Mouse (Mus musculus): ENCODE measurements at regions not wholly inside any gene's neighbourhood (a gene's known extent, or its start where the extent isn't known, plus 50 kb on each side); places are given as distances from the start of the nearest gene placed in this dataset.

DNA sequence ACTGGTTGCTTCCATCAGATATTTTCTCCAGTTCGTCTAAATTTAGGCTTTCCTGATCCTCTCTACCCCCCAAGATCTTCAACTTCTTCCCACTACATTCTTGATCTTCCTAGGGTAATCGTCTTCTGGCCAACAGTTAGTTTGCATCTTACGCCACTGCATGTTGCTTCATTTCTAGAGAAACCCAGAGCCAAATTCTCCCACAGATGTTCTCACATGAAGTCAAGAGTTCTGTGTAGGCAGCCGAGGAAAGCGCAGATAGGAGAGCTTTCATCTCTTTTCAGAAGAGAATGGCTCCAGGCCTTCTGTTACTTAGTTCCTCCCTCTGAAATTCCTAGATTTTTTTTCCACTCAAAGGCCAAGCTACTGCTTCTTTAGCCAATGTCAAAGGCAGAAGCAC is 179.9 kb downstream of the Fgf10 start:
- intact Hi-C loops (cut with DNase I) = no loop called here

DNA sequence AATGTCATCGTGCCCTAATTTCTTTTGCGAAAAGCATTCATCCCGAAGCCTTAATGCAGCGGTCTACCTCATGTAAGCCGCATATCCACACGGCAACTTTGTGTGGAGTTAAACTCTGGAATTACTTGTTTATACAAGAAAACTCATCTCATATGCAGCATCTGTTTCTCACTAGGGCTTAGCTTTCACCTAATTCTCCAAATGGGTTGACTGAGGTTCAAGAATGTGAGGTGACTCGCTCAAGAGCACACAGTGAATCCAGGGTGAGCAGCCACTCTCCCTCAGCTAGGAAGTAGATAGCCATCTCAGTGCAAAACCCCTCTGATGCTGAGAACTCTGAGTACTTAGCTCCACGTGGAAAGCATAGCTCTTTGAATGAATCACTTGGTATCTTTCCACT is 181.1 kb downstream of the Fgf10 start:
- intact Hi-C loops (cut with DNase I) = no loop called here
- DNase-seq = no peak

More for the DNA sequence above, 179.9 kb downstream of the Fgf10 start:
- no peak for DNase-seq

DNA sequence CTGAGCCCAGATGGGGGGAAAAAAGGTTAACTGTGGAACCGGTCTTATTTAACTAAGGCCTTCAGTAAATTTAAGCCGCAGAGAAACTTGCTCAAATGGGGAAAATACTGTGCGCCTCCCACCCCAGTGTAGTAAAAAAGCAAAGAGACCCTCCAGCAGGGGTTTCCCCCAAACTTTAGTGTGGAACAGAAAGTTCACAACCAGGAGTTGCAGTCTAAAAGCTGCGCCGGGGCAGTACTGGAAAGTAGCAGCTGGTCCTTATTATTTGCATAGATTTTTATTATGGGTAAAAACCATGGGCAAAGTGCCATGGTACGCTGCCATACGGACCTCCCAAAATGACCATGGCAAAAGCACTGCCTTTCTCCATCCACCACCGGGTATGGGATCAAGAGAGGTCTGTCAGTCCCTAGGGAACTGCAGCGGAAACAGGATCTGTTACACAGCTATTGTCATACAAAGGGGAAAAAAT is 216.8 kb downstream of the Fgf10 start:
- DNase-seq = peak; percentile 17
- intact Hi-C loops (cut with DNase I) = no loop called here

DNA sequence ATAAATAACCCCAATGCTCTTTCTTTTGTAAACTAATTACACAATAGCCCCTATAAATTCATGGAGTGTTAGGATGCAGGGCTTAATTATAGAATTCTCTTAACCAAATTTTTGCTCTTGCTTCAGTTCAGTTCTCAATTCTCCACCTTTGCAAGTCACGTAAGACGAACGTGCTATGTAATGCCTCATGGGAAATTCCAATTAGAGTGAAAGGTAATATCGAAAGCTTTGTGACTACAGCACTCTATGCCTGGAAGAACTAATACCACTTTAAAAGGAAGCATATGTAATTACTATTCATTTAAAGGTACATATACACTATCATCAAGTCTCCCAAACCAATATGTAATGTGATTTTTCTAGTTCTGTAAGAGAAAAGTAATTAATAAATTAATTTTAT is 225.5 kb downstream of the Fgf10 start:
- intact Hi-C loops (cut with DNase I) = no loop called here
- no peak for DNase-seq

- no peak for DNase-seq
- intact Hi-C loops (cut with DNase I) = no loop called here
Measured at GRCm38 (mm10) chr13:118901950-118902349, 232.4 kb downstream of the Fgf10 start.

DNA sequence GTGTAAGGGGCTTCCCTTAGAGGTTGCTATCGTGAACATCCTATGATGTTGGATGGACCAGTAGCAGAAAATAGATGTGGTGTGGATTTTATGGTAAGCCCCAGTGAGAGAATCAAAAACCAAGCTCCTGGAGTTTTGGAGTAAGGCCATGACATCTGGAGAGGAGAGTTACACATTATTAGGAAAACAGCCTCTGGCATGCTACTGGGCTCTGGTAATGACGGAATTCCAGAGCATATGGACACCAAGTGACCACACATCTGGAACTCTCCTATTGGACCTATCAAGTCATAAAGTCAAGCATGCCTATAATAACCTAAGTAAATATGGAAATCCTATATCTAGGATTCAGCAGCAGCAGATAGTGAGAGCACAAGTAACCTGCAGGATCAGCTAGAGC is 240.8 kb downstream of the Fgf10 start:
- DNase-seq = no peak
- intact Hi-C loops (cut with DNase I) = no loop called here

GRCm38 (mm10) chr13:118940786-118941185 is 271.2 kb downstream of the Fgf10 start:
- DNase-seq = no peak
- intact Hi-C loops (cut with DNase I) = no loop called here

DNA sequence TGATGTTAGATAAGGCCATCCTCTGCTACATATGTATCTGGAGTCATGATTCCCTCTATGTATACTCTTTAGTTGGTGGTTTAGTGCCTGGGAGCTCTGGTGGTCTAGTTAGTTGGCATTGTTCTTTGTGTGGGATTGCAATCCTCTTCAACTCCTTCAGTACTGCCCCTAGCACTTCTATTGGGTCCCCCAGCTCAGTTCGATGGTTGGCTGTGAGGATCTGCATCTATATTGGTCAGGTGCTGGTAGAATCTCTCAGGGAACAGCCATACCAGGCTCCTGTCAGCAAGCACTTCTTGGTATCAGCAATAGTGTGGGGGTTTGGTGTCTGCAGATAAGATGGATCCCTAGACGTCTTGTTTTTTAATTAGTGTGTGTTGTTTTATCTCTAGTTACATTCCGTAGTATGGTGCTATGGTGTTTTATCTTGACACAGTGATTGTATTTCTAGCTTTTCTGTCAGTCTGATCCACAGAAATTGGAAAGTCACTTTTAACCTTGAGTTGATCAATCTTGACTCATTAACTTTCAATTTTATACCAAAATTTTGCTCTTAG is 296.6 kb downstream of the Fgf10 start:
- intact Hi-C loops (cut with DNase I) = no loop called here
- DNase-seq = no peak

DNA sequence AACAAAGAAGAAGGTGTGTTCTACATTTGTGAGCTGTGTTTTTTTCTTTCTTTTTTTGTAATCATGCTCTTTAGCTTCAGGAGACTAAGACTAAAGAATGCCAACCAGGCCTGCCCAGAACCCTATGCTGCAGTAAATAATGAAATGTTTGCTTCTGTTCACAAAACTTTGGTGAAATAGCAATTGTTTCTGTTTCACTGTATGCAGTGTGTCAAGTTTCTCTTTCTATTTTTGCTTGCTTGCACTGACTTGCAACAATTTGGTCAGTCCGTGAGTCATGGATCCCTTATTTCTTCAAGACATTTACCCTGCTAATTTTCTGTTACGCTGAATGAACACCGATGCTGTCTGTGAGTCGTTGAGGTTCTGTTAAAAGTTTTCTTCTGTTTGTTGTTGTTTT is 298.1 kb downstream of the Fgf10 start:
- intact Hi-C loops (cut with DNase I) = no loop called here
- DNase-seq = no peak

DNA sequence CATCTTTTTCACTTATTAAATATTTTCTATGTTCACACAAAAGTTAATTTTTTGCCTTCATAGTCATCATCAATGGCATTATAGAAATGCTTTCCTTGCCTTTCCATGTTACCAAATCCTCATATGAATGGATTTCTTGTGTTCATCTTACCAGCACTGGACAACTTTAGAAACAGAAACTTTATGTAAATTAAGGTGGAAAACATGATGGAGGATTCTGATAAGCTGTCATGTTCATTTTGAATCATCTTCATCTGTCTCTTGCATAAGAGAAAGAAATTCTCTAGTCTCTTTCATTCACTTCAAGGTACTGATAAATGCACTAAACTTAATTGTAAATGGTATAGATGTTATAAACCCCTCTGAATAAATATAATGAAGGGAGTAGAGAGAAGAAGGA is 305.4 kb downstream of the Fgf10 start:
- intact Hi-C loops (cut with DNase I) = no loop called here
- DNase-seq = no peak

- intact Hi-C loops (cut with DNase I) = no loop called here
- DNase-seq = no peak
Measured at GRCm38 (mm10) chr13:118975519-118975918, 305.9 kb downstream of the Fgf10 start.

GRCm38 (mm10) chr13:118979505-118979904 is 309.9 kb downstream of the Fgf10 start:
- intact Hi-C loops (cut with DNase I) = no loop called here
- DNase-seq = no peak

GRCm38 (mm10) chr13:118981196-118981810 is 311.7 kb downstream of the Fgf10 start:
- no peak for DNase-seq
- intact Hi-C loops (cut with DNase I) = no loop called here

DNA sequence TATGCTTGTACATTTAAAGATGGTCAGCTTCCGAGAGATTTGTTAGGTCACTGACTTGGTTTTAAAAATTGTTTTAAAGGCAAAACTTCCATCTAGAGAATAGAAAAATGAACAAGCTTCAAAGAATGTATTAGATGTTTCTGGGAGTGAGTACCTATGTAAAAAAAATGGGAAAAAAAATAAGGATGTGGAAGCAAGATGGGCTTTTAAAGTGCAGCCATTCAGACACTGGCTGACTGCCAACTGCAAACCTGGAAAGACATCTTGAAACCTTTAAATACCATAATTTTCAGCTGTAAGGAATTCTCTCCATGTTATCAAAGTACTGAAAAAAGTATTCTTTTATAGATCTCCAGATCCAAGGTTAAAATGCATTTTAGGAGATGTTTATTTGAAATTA is 315.7 kb downstream of the Fgf10 start:
- intact Hi-C loops (cut with DNase I) = no loop called here
- no peak for DNase-seq

DNA sequence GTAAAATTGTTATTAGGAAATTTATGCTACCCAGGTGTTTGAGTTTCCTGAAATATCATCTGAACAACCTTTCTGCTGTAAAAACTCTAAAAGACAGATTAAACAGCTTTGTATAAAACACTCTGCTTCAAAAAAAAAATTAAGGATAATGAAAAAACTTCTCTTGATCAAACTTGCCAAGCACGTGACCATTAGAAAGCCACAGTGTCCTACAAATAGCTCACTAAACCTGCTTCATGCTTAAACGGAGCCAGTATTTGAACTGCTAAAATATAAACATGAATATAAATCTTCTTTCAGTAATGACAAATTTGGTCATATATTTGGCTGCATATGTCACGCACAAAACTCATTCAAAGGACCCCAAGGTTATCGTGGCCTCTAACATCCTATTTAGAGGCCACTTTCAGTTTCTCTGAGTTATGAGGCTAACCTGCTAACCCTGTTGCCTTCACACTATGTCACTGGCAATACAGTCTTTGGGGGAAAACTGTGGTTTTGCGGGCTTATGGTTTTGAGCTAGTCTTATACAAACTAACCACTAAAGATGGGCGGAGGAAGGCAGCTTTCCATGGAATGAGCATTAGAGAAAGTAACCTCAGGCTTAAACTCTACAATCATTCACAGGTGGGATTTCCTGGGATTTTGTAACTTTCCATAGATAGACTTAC is 355.8 kb downstream of the Fgf10 start:
- DNase-seq = no peak

DNA sequence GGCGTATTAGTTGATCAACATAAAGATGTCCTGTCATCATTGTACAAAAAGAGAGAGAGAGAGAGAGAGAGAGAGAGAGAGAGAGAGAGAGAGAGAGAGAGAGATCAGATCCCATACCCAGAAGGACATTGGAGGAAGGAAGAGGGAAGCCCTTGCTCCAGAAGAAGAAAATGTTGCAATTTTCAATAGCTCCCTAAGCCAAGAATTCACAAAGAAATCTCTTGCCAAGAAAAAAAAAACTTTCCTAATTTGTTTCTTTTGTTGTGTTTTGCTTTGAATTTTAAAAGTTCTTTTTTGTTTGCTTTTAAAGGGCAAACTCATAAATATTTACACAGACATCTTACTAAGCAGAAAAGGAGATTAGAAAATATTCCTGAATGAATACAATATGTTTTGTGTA is 370.0 kb downstream of the Fgf10 start:
- intact Hi-C loops (cut with DNase I) = no loop called here
- DNase-seq = no peak

More for the DNA sequence above, 355.8 kb downstream of the Fgf10 start:
- intact Hi-C loops (cut with DNase I) = no loop called here

- intact Hi-C loops (cut with DNase I) = no loop called here
Measured at GRCm38 (mm10) chr13:119045112-119045511, 375.5 kb downstream of the Fgf10 start.

GRCm38 (mm10) chr13:119068745-119069580 is 359.4 kb upstream of the Paip1 start:
- no peak for DNase-seq
- intact Hi-C loops (cut with DNase I) = no loop called here

More at GRCm38 (mm10) chr13:119045112-119045511, 375.5 kb downstream of the Fgf10 start:
- no peak for DNase-seq

DNA sequence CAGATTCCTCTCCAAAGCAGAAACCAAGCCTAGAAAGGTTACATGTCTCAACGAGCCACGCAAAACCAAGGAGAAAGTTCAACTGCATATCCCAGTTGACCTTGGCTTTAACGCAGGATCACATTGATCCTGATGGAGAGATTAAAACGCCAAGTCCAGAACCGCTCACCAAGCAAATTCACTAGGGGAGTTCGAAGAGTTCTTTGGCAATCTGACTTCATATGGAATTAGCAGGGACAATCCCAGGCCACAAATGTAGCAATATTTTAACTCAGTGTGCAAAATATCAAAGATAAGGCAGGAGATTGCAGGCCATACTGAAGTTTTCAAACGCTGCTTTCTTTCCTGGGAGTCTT is 358.8 kb upstream of the Paip1 start:
- no peak for DNase-seq
- intact Hi-C loops (cut with DNase I) = no loop called here

- intact Hi-C loops (cut with DNase I) = no loop called here
- no peak for DNase-seq
Measured at GRCm38 (mm10) chr13:119079243-119079642, 349.2 kb upstream of the Paip1 start.

DNA sequence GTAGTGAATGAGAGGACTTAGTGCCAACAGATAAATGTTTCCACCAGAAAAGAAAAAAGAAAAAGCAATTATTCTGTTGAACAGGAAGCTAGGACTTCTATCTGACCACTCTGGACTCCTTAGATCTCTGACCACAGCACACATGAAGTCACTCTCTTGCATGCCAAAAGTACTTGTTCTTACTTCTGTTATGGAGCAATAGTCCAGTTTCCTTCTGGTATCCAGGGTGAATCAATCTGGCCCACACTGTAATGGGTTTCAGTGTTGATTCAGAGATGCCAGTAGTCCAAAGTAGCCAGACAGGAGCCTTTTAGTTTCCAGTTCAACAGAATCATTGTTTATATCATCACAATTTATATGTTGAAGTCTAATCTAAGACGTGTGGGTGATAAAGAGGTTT is 346.7 kb upstream of the Paip1 start:
- no peak for DNase-seq
- intact Hi-C loops (cut with DNase I) = no loop called here

GRCm38 (mm10) chr13:119117906-119118305 is 310.5 kb upstream of the Paip1 start:
- intact Hi-C loops (cut with DNase I) = no loop called here
- DNase-seq = no peak
